Comparison of ENCODE assay signal across 28 mouse cellular contexts in genomic region chr14:119737408-119737961, GRCm38 (mm10).
DNase-seq lines count a peak whose midpoint lies in the region; ATAC-seq and TF ChIP-seq lines count a peak whose summit lies in the region.
"Had no signal": no experiment of that assay in that cellular context is flagged by ENCODE, and none has a peak within 500 bp of the region (broad histone marks: within the 10 kb centered on the region; RNA-seq: fewer than 3 reads in every experiment).

No protein-coding gene starts in this region.

- no peak overlapping the region for H3K27ac ChIP-seq in heart, embryonic 11.5 days (ENCODE audit: low read depth, low read length)
- no peak overlapping the region for H3K27ac ChIP-seq in intestine, embryonic 16.5 days (ENCODE audit: low read length)
- H3K27ac ChIP-seq in gastrocnemius, adult 2 months = no peak overlapping the region
- H3K27ac ChIP-seq: embryonic facial prominence, embryonic 13.5 days; embryonic facial prominence, embryonic 15.5 days; forebrain, embryonic 10.5 days; forebrain, embryonic 12.5 days had no signal

- WGBS in heart, embryonic 11.5 days (ENCODE audit: insufficient replicate concordance) = 81% methylated on average over 5 of the region's 5 CpGs
- WGBS in intestine, embryonic 16.5 days = 74% methylated on average over 5 of the region's 5 CpGs

- H3K9me3 ChIP-seq in heart, embryonic 11.5 days (replicated peaks; ENCODE audit: control insufficient read depth, low read length) = no peaks in the 10 kb centered on the region
- no peaks in the 10 kb centered on the region for H3K9me3 ChIP-seq in intestine, embryonic 16.5 days (ENCODE audit: control insufficient read depth, low read length)
- H3K9me3 ChIP-seq: embryonic facial prominence, embryonic 13.5 days; embryonic facial prominence, embryonic 15.5 days; forebrain, embryonic 10.5 days; forebrain, embryonic 12.5 days had no signal

- no peak for ATAC-seq in heart, embryonic 11.5 days (replicated peaks; ENCODE audit: insufficient number of reproducible peaks, low FRiP score, low TSS enrichment)
- ATAC-seq in common myeloid progenitor, adult 5-6 weeks (replicated peaks; ENCODE audit: low read depth, poor library complexity, severe bottlenecking) = 0 out of 2 replicates have a peak, but pooled peaks have one; percentile 36
- ATAC-seq in intestine, embryonic 16.5 days = peak; percentile 68
- ATAC-seq in megakaryocyte progenitor cell, adult 5-6 weeks (replicated peaks; ENCODE audit: poor library complexity) = peak; percentile 48; the same call in 1 of the 2 replicates
- ATAC-seq: activated CD4-positive, CD25-positive, alpha-beta regulatory T cell, adult 4 months; CD4-positive, CD25-positive, alpha-beta regulatory T cell, adult 4 months; forebrain, embryonic 14.5 days; Patski had no signal

- DNase-seq in heart, adult 11 months = peak; percentile 36
- DNase-seq in gastrocnemius, adult 2 months = no peak
- DNase-seq in frontal cortex, postnatal 14 days (ENCODE audit: low spot score in 2 of 2) = no peak
- DNase-seq: adrenal gland, adult 8-10 months; adrenal gland, postnatal 14 days; adrenal gland, postnatal 36 days; B cell, adult 2 months; cerebellum, adult 11-12 months; cerebellum, adult 2 months; cerebellum, adult 9-10 months; cerebellum, postnatal 10 days; cerebellum, postnatal 25 days; embryo, embryonic 11 days had no signal

- H3K9ac ChIP-seq in heart, embryonic 11.5 days (ENCODE audit: low read depth, low read length) = no peak overlapping the region
- H3K9ac ChIP-seq in intestine, embryonic 16.5 days (ENCODE audit: low read depth, low read length) = no peak overlapping the region
- H3K9ac ChIP-seq: embryonic facial prominence, embryonic 13.5 days; embryonic facial prominence, embryonic 15.5 days; forebrain, embryonic 12.5 days had no signal

- intact Hi-C loops in gastrocnemius, adult 2 months (cut with DNase I) = no loop called here

- TF ChIP-seq CTCF in gastrocnemius, adult 2 months (IDR thresholded peaks at IDR 0.05) = no peak

- no peak overlapping the region for H3K4me2 ChIP-seq in heart, embryonic 11.5 days
- no peak overlapping the region for H3K4me2 ChIP-seq in intestine, embryonic 16.5 days (ENCODE audit: low read depth, low read length)
- H3K4me2 ChIP-seq: embryonic facial prominence, embryonic 13.5 days; embryonic facial prominence, embryonic 15.5 days; forebrain, embryonic 12.5 days had no signal

- H3K27me3 ChIP-seq in heart, embryonic 11.5 days (ENCODE audit: control insufficient read depth, insufficient read depth, low read length) = no peaks in the 10 kb centered on the region
- H3K27me3 ChIP-seq in intestine, embryonic 16.5 days (replicated peaks; ENCODE audit: control insufficient read depth, insufficient read depth, low read length) = no peaks in the 10 kb centered on the region
- H3K27me3 ChIP-seq: CH12.LX; embryonic facial prominence, embryonic 13.5 days; embryonic facial prominence, embryonic 15.5 days; forebrain, embryonic 12.5 days; Patski had no signal

- no peak overlapping the region for H3K4me3 ChIP-seq in heart, embryonic 11.5 days (ENCODE audit: low read depth, low read length)
- no peak overlapping the region for H3K4me3 ChIP-seq in intestine, embryonic 16.5 days (ENCODE audit: low read length)
- H3K4me3 ChIP-seq in gastrocnemius, adult 2 months = no peak overlapping the region
- H3K4me3 ChIP-seq: embryonic facial prominence, embryonic 13.5 days; embryonic facial prominence, embryonic 15.5 days; erythroblast, embryonic 14.5 days; forebrain, embryonic 10.5 days; forebrain, embryonic 12.5 days had no signal

- H3K4me1 ChIP-seq in heart, embryonic 11.5 days (ENCODE audit: control insufficient read depth, insufficient read depth, low read length) = no peaks in the 10 kb centered on the region
- no peaks in the 10 kb centered on the region for H3K4me1 ChIP-seq in intestine, embryonic 16.5 days (ENCODE audit: control insufficient read depth, insufficient read depth, low read length)
- H3K4me1 ChIP-seq: embryonic facial prominence, embryonic 13.5 days; embryonic facial prominence, embryonic 15.5 days; forebrain, embryonic 10.5 days; forebrain, embryonic 12.5 days had no signal

- H3K36me3 ChIP-seq in heart, embryonic 11.5 days (ENCODE audit: control insufficient read depth, insufficient read depth, low read length) = no peaks in the 10 kb centered on the region
- H3K36me3 ChIP-seq in intestine, embryonic 16.5 days (ENCODE audit: control insufficient read depth, insufficient read depth, low read length) = no peaks in the 10 kb centered on the region
- H3K36me3 ChIP-seq: embryonic facial prominence, embryonic 13.5 days; embryonic facial prominence, embryonic 15.5 days; forebrain, embryonic 10.5 days; forebrain, embryonic 12.5 days; G1E had no signal
